Mouse (Mus musculus): Measurements from ENCODE around the gene Ddx3x.
"Not testable (repeated sequence)": the region's sequence is repeated elsewhere in the genome, so short reads cannot be mapped to it uniquely, and the experiment has no call there.

Gene Ddx3x

DNA sequence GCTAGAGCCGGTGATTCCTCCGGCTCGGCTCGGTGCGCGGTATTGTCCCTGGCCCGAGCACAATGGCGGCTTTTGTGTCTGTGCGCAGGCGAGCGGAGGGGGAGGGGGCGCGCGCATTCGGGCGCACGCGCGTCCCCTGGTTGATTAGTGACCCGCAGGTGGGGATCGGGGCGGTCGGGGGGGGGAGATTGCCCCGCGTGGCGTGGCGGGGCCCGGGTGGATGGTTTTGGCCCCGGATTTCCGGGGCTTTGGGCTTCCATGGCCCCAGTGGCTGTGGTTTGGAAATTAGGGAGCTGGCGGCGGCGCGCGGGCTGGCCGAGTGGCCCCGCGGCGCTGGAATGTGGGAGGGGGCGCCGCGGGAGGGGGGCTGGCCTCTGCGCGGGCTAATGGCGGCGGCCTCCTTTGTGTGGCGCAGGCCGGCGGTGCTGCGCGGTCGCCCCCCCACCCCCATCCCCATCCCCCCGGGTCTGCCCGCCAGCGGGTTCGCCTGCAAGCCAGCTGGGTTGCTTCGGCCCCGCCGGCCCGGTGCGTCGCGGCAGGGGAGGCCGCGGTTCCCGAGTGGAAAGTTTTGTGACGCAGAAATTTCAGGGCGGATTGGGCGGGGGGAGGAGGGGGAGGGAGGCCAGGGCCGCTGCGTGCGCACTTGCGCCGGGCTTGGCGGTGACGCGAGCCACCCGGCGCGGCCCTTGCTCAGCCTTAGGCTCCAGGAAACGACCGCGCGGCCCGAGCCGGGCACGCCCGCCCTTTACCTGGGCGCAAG, 739 bp downstream of the Ddx3x start:
- DNase-seq = peak; percentile 73

DNA sequence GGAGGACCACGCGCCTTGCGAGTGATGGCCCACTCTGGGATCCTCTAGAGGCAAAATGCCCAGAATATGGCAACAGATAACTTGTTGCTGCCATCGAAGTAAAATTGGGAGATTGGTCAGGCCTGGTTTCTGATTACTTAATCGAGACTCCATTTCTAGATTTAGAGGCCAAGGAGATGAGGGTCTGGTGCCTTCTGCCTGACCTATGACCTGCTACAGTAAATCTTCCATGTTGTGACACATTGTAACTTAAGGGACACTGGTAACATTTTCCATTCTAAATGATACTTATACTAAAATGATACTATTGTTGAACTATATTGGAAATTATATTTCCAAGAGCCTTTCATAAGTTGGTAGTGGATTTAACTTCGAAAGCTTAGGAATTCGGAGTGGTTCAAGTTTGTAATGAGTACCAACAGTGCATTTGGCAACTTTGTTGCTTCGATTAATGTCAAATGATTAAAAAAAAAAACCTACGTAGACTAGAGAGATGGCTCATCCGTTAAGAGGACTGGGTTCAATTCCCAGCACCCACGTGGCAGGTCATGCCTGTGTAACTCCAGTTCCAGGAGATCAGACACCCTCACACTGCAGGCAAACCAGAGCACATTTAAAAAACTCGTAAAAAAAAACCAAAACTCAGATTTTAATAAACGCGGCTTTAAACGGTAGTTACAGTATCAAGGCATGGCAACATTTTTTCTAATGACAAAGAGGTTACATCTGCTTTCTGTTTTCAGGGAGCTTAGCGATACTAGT, 1.5 kb downstream of the Ddx3x start:
- no peak for DNase-seq

DNA sequence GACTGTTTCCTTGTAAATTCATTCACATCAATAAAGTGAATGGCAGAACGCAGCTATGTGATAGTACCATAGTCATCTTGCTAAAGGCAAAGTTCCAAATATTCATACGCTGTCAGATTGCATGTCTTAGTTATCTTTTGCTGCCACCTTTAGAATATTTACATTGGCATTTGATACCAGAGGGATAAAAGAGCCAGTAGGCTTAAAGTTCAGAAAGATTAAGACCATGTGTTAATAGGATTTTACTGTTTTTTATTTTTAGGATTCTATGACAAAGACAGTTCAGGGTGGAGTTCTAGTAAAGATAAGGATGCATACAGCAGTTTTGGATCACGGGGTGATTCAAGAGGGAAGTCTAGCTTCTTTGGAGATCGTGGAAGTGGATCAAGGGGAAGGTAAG, 5.0 kb downstream of the Ddx3x start:
- no peak for DNase-seq

DNA sequence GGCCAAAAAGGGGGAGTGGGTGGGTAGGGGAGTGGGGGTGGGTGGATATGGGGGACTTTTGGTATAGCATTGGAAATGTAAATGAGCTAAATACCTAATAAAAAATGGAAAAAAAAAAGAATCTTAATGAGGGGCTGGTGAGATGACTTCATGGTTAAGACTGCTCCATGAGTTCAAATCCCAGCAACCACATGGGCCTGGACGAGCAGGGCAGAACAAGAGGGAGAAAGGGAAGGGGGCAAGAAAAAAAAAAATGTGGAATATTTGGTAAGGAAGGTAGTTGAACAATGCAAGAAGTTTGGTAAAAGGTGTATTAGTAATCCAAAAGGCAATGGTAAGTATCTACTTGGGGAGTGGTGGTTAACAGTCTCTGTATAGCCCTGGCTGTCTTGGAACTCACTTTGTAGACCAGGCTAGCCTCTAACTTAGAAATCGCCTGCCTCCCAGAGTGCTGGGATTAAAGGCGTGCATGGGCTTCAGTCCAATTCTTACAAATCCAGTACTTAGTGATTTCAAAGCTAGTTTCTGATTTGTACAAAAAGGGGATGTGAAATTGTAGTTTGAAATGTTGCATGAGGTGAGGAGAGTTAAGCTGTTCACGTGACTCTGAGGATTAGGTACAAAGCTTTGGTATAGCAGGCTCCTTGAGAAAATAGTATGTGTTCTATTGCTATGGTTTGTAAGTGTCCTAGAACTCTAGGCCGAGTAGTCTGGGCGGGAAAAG, 13.9 kb downstream of the Ddx3x start:
- no peak for DNase-seq

DNA sequence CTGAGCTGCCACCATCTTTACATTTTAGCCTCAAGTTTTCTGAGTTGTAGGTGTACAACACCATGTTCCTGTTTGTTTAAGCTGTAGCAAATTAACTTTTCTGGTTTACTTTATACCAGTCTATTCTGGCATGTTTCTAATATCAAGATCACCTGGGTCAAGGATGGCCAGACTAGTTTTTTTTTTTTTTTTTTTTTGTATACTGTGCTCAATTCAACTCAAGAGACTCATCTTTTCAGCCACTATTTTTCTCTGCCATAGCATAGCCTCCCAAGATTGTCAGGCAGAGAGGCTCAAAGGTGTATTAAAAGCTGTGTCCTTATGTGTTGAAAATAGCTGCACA, 14.4 kb downstream of the Ddx3x start:
- DNase-seq = no peak

DNA sequence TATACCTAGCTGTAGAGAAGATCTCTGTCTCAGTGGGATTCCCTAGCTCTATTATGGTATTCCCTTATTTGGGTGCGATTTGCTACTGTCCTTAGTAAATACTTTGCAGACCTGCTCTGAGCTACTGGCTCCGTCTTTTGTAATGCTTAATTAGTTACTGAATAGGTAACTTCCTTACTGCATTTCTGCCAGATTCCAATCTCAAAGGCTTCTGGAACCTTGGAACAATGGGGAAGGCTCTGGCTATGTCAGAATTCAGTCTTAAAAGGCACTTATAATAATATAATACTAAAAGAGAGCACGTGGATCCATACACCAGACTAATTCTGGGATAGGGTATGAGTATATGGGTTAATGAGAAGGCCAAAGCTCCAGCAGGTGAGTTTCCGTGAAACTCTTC, 15.5 kb downstream of the Ddx3x start:
- not testable (repeated sequence) for DNase-seq

DNA sequence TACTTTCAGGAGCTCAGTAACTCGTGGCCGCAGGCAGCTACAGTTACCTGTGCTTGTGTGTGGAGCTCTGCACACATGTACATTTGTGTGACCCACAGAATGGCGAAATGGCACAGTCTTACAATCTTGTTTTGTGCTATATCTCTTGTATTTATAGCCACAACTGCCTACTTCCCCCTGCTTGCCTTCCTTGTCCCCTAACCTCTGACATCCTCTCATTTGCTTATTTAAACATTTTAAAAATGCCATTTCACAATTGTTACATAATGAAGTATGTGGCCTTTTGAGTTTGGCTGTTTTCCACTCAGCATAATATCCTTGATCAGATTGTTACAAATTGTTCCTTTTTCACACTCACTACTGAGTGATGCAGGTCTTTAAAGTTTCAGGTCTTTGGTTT, 25.4 kb downstream of the Ddx3x start:
- DNase-seq = no peak

DNA sequence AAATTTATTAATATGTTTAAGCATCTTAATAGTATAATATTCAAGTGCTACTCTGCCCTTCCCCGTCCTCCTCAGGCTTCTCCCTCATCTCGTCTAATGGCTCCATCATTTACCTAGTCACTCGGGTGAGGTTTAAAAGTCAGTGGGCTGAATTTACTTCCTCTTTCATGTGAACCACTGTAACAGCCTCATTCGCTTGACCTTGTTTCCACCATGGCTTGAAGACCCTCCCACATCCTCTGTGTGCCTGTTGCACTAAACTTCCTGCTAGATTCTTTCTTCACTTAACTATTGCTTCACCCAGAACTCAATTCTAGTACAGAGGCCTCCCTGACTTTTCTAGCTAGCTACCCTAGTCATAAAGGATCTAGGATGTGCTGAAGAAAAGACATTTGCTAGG, 30.6 kb downstream of the Ddx3x start:
- no peak for DNase-seq

DNA sequence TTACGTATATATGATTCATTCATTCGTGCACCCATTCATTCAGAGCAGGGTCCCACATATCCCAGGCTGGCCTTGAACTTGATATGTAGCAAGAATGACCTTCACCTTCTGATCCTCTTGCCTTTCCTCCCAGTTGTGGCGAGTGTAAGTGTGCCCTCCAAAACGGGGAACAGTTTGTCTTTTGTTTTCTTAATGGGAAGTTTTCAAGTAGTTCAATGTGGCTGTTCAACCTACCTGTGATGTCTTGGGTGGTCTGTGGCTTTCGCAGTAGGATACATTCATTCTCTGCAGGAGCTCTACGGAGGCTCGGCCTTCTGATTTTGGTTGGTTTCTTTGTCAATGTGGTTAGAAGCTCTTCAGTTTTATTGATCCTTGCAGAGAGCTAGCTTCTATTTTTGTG, 48.8 kb downstream of the Ddx3x start:
- no peak for DNase-seq

All from right cerebral cortex, postnatal 14 days (tissue).